Mouse (Mus musculus) hematopoietic stem cell, adult 5-6 weeks (primary cell): ENCODE results near the gene Tnfsf14. TPM values are rescaled to one million over a fixed set of nuclear protein-coding genes. Genes with fewer than 3 reads are reported as not detected.

ENCODE experiments used
- ATAC-seq, 2 experiments: fragments of 125-278 bp in 1 of 2; replicated peaks in 1 of 2; 2 replicates each; pipeline ENCODE4 v1.8.0; 2016 to 2017; ENCODE audit warnings: inconsistent platforms in 2 of 2, mild to moderate bottlenecking in 2 of 2, moderate number of reproducible peaks in 2 of 2, low read depth in 1 of 2, moderate TSS enrichment in 1 of 2; ENCODE audit not compliant: low FRiP score in 2 of 2, poor library complexity in 2 of 2, severe bottlenecking in 2 of 2, insufficient read depth in 1 of 2, low TSS enrichment in 1 of 2
- total RNA-seq: library from RNA; stranded (forward); fragments of 172-1452, 232-1000 nt; gene quantifications from 2 replicates; pipeline ENCODE4 v1.2.3, GENCODE M21; 2017

Tnfsf14 gene
- total RNA-seq, 1 experiment from 2014 or later: 13.3 TPM

DNA sequence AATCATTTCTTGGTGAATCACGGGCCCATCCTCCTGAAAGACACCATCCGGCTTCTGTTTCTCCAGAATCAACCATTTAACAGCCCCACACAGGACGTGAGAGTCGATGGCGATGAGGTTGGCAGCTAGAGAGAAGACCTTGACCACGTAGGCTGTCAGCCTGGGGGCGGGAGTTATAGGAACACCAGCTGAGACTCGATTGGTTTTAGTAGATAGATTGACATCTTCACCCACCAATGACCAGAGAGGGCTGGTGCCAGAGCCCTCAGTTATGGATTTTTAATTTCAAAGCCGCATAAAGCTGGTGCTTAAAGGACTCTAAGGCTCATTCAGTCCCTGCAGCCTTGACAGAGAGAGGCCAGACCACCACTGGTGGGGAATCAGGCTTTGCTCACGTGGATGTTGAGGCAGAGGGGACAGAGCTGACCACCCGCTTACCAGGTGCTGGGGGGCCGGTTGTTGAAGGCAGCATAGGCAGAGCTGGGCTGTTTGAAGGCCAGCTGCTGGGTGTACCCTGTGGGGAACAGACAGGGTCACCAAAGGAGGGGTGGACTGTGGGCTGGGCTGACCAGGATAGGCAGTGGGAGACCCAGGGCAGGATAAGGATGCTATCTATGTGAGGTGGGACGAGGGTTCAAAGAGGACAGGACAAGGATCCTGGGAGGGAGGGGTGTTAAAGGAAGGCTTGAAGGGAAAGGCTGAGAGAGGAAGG, 20.9 kb upstream of the Tnfsf14 start:
- ATAC-seq: peak; percentile 45 to 53; a peak in 2 of 4 replicates

DNA sequence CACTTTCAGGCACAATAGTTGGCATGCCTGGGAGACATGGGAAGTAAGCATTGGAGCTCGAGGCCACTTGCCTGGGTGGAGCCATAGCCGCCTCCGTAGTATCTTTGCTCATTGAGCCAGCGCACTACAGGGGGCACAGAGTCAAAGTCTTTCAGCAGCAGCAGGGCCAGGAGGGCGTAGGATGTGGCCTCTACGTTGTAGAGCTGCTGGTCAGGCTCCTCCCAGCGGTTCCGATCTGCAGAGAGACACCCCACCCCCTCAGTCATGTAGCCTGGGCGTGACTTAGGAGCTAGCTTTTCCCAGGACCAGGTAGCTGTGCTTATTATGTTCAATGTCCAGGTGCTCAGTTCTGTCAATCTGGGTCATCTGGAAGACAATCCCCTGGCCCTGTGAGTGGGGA, 17.5 kb upstream of the Tnfsf14 start:
- ATAC-seq: no peak

DNA sequence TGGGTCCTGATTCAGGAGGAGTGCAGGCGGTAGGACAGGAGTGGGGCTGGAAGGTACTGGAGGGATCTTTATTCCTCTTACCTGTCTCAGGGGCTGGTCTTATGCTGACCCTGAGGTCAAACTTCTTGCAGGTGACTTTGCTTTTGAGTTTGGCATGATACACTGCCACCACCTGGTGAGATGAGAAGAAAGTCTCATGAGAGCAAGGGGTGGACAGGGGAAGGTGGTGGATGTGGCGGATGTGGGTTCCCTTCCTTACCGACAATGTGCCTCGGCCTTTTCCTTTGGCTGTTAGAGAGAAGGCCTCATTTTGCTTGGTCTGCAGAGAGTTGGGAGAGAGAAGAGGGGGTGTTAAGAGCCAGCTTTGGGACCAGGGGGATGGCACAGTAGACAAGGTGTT, 15.4 kb upstream of the Tnfsf14 start:
- ATAC-seq: peak; percentile 73 to 87

DNA sequence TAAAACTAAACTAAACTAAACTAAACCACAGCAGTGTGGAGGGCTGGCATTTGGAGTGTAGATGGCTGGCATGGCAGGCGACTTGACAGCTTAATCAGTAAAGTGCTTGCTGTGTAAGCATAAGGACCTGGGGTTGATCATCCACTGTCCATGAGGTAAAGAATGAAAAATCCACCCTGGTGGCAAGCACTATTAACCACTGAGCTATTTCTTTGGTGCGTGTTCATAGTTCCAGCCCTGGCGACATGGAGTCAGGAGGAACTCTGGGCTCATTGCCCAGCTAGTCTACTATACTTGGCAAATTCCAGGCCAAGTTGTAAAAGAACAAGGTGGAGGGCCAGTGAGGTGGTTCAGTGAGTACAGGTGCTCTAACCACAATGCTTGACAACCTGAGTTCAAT, 14.0 kb upstream of the Tnfsf14 start:
- no peak for ATAC-seq

DNA sequence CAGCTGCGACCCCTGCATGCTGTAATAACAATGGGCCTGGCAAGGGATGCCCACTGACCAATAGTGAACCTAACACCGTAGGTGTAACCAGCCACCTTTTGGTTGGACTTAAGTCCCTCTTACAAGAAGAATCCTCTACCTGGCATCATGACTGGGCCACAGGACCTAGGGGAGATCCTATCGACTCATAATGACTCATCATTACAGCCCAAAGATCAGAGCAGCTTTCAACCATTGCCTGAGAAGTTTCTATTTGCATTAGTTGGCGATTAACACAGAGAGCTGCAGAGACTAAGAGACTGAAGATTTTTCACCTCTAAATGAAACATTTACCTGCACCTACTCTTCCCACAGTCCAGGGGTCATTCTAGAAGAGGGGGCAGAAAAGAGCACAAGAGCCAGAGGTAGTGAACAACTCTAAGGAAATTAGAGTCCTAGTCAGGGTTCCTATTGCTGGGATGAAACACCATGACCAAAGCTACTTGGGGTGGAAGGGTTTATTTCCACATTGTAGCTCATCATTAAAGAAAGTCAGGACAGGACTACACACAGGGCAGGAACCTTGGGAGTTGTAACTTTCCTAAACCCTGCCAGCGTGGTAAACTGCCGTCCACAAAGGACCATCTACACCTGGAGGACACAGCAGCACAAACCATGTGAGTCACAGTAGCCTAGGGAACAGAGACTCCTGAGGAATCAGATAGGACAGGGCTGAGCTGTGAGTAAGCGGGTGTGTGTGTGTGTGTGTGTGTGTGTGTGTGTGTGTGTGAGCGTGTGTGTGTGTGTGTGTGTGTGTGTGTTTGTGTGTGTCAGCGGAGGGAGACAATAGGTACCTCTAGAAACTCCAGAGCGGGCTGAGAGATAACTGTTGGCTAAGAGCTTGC, 8.1 kb upstream of the Tnfsf14 start:
- no peak for ATAC-seq

DNA sequence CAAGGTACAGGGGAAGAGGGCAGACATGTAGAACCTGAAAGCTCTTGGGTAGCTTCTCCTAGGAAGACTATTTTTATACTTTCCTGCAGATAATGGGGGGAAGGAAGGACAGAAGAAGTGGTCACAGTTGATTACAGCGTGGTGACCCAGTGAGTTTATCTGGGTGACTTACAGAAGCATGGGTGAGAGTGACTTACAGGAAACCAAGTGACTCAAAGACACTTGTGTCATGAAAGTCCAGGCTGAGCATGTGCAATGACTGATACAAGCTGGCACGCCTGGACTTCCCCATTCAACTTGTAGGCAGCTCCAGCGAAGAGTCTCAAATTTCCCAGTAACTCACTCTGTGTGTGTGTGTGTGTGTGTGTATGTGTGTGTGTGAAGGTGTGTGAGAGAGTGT, 4.3 kb upstream of the Tnfsf14 start:
- ATAC-seq: no peak

DNA sequence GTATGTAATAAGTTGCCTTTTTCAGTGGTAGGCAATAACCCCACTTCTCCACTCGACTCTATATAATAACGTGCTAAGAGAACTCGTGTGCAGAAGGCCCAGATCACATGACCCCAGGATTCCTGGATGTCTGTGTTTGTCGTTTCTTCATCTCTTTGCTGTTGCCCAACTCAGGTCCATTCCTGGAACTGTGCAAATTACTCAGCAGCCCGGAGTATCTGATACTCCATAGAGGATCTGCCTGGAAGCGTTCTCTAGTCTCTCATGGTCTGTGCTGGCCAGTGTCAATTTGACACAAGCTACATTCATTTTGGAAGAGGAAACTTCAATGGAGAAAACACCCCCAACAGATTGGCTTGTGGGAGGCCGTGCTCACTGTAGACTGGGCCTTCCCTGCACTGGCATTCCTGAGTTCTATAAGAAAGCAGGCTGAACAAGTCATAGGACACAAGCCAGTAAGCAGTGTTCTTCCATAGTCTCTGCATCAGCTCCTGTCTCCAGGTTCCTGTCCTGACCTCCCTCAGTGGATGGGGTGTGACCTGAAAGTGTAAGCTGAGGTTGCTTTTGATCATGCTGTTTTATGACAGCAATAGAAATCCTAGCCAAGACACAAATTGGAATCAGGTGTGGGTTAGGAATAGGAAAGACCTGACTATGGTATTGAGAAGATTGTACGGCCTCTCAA, 1.5 kb upstream of the Tnfsf14 start:
- ATAC-seq: no peak

DNA sequence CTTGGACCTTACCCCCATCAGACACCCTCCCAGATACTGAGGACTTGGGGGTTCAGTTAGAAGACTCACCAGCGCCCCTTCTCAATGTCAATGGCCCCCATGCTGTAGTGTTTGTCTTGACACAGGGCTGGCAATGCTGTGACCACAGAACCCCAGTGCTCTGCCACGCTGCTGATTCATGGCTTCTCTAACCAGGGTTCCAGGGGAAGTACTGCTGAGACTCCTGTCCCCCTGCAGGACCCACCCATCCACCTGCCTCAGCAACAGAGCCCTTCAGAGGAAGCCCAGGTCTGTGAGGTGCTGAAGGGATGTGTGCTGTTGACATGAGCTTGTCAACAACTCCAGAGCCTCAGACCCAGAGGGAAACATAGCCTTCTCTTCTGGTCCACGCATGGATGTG, 794 bp upstream of the Tnfsf14 start:
- no peak for ATAC-seq

DNA sequence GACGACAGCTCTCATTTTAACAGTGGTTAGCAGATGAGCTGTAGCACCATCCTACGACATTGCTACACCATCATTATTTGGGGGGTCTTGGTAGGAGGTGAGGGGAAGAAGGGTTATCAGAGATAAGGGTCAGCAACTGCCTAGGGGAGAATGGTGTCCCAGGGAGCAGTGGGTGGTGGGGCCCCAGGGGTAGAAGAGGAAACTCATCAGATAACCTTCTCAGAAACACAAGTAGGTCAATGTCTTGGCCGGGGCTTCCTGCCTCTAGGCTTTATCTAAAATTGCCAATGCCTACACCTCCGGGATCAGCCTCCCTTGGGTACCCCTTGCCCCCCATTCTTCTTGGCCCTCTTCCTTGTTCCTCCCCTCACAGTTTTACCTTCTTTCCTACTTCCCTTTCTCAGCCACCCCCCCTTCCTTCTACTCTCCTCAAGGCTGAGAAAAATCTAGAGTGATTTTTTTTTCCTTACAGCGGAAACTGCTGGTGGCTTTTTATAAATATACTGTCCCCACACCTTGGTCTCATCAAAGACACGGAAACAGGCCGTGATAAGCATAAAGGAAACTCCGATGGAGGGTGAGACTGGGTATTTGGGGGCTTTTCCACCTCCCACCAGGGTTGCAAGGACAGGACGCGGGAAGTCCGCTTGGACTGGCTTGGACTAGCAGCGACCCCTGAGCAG, 5.3 kb downstream of the Tnfsf14 start:
- ATAC-seq: peak; percentile 48 to 65; a peak in 3 of 4 replicates

DNA sequence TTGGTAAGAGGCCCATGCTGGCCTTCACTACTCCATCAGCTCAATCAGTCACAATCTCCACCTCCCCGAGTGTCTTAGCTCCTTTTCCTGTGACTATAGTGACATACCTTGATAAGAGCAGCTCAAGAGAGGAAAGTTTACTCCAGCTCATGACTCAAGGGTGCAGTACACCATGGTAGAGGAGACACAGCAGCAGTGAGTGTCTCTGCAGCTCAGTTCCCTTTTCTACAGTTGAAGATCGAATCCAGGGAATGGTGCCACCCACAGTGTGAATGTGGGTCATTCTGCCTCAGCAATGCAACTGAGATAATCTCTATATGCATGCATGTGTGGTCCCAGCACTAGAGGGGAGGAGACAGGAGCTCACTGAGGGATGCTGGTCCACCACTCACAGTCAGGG, 8.3 kb downstream of the Tnfsf14 start:
- no peak for ATAC-seq

DNA sequence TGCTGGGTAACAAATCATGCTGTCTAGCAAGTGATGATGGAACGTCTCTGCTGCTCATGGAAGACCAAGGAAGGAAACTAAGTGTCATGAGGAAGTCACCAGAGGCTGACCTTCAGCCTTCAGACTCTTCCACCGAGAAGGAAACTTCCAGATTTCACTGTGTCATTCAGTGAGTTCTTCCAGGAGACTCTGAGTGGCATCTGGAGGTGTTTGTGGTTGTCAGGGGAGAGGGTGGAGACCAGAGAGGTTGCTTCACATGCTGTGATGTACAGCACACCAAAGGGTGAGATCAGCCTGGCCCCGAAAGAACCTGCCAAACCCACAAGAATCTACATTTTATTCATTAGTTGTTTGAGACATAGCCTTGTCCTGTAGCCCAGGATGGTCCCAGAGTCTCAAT, 11.1 kb downstream of the Tnfsf14 start:
- ATAC-seq: 0 out of 4 replicates have a peak, but pooled peaks of 1 of the 2 experiments have one; percentile 17

DNA sequence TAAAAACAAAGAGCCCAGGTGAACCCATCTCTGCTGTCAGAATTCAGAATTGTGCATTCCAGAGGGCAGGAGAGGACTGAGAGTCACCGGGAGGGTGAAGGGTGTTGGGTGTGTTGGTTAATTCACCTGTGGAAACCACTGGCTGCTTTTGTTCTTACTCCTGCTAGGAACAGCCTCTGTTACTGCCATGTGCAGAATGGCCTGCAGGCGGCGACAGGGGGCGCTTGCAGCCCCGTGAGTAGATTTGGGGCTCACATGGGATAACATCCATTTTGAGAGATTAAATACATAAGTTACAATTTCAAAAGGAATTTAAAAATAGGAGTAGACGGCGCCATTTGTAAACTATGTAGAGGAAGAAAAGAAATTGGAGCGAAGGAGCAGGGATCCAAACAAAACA, 13.6 kb downstream of the Tnfsf14 start:
- ATAC-seq: peak; percentile 68 to 78; a peak in 3 of 4 replicates

DNA sequence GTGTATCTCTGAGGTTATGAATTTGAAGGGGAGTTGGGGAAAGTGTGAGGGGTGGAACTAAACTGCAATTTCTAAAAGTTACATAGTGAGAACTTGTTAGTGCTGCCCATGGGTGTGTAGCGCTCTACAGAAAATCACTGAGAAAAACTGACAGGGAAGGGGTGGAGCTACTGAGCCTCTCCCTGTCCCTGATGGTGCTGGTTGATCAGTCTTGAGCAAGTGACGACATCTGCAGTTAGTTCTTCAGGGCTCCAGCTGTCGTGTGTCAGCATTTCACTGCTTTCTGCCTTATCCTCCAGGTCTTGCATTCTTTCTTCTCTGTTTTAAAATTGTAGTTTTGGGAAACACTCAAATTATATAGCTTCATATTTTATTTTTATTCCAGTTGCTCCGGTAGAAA, 20.6 kb downstream of the Tnfsf14 start:
- ATAC-seq: no peak

DNA sequence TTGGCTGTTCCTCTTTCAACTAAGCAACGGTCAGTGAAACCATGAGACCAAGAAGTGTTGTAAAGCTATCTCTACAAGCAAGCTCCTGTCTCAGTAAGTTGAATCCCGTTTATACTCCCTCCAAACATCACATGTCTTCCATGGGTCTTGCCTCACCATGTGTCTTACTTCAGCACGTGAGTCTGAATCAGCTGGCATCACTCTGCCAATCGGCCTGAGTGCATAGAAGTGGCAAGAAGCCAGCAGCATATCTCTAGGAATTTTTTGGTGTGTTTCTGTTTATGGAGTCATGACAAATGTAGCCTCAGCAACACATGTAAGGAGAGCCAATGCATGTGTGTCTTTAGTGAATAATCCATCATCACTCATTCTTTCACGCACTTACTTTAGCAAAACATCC, 21.6 kb downstream of the Tnfsf14 start:
- no peak for ATAC-seq

DNA sequence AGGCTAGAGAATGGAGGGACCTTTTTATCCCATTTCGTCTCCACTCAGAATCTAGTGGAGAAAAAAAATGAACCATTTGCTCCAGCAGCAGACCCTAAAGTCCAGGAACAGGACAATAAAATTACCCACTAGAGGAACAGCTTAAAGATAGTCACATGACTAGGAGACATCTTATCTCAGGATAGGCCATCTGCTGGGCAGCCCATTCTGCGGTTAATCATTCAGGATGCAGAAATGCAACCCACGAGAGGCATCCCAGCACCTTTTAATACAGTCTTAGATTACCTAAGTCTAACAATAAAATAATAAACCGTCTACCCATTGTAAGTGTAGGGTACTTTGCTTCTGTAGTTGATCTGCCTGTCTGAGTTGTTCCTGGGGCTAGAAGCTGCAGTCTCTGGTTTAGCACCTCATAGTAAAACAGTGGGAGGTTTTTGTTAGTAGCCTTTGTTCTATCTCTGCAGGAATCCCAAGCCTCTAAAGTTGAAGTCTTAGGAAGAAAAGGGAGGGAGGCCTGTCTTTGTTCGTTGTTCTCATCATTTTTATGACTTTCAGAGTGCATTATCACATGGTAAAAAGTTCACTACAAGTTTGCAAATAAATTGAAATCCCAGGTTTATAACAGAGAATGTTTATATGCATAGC, 23.2 kb downstream of the Tnfsf14 start:
- no peak for ATAC-seq

DNA sequence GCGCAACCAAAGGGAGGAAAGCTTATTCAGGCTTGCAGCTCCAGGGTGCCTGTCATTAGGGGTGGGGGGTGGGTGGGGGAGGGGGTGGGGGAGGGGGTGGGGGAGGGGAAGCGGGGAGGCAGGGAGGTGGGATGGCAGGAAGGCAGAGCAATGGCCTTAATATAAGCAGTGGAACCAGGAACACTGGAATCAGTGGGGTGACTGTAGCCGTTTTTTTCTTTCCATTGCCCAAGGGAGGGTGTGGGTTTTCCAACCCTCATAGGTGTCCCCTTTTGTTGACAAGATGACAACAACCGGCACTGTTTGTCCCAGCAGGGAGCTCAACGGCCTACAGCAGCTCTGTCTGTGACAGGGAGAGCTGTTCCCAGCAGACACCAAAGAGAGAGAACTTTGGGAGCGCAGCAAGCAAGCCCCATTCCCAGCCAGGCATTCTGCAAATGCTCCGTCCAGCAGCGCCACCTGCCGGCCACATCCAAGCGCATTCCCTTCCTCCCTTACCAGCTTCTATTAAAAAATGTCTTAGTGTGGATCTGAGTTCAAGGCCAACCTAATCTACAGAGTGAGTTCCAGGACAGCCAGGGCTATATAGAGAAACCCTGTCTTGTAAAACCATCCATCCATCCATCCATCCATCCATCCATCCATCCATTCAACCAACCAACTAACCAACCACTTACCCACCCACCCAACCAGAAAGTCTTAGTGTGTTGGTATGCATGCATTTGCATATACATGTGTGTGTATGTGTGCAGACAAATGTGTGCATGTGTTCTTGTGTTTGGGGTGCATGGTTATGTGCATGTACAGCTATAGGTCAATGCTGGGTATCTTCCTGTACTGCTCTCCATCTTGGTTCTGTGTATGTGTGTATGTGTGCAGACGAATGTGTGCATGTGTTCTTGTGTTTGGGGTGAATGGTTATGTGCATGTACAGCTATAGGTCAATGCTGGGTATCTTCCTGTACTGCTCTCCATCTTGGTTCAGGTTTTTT, 26.9 kb downstream of the Tnfsf14 start:
- peak; percentile 76 to 88 for ATAC-seq
